Mouse (Mus musculus): ENCODE measurements around the gene Zfp706. TPM values are rescaled to one million over a fixed set of nuclear protein-coding genes. Genes with fewer than 3 reads are reported as not detected.
A peak's percentile ranks its signal among the peaks of the same experiment; 100 is the strongest.

The Zfp706 gene
- total RNA-seq, 2 experiments from 2014 or later = 214 to 217 TPM

GRCm38 (mm10) chr15:36960010-36960875 is 47.3 kb downstream of the Zfp706 start:
- DNase-seq (ENCODE audit: extremely low spot score in 1 of 2, low spot score in 2 of 2) = peak; percentile 72 to 82
- Histone ChIP-seq H3K4me3 (no peak overlapping the region), H3K27ac (peak overlapping the region; percentile 93)
- intact Hi-C loops (cut with DNase I) = loop anchor here (1.0 kb wide), 1 partner anchor 167 kb away; no protein-coding TSS in a partner anchor
- TF ChIP-seq CTCF (IDR thresholded peaks at IDR 0.05) = no peak

GRCm38 (mm10) chr15:36956221-36956620 is 51.4 kb downstream of the Zfp706 start:
- intact Hi-C loops (cut with DNase I) = no loop called here

GRCm38 (mm10) chr15:36950258-36950657 is 57.3 kb downstream of the Zfp706 start:
- no peak for TF ChIP-seq CTCF (IDR thresholded peaks at IDR 0.05)
- no peak for DNase-seq (ENCODE audit: extremely low spot score in 1 of 2, low spot score in 2 of 2)
- Histone ChIP-seq H3K4me3 (no peak overlapping the region), H3K27ac (peak overlapping the region; percentile 66; the same call in 1 of the 2 replicates)
- intact Hi-C loops (cut with DNase I) = no loop called here

More at GRCm38 (mm10) chr15:36956221-36956620, 51.4 kb downstream of the Zfp706 start:
- TF ChIP-seq CTCF (IDR thresholded peaks at IDR 0.05) = no peak
- no peak for DNase-seq (ENCODE audit: extremely low spot score in 1 of 2, low spot score in 2 of 2)
- H3K27ac ChIP-seq = no peak overlapping the region
- no peak overlapping the region for H3K4me3 ChIP-seq

GRCm38 (mm10) chr15:36948866-36949546 is 58.6 kb downstream of the Zfp706 start:
- no peak for DNase-seq (ENCODE audit: extremely low spot score in 1 of 2, low spot score in 2 of 2)
- no peak overlapping the region for H3K4me3 ChIP-seq
- no peak for TF ChIP-seq CTCF (IDR thresholded peaks at IDR 0.05)
- H3K27ac ChIP-seq = no peak overlapping the region
- intact Hi-C loops (cut with DNase I) = no loop called here
